Mouse (Mus musculus): ENCODE measurements at regions not wholly inside any gene's neighbourhood (a gene's known extent, or its start where the extent isn't known, plus 50 kb on each side); places are given as distances from the start of the nearest gene placed in this dataset.

GRCm38 (mm10) chr15:59833232-59833631 lies 183.2 kb downstream of the 4933412E24Rik start:
- no peak for DNase-seq

GRCm38 (mm10) chr15:59831481-59831880 lies 184.9 kb downstream of the 4933412E24Rik start:
- no peak for DNase-seq

- no peak for DNase-seq
These were observed 185.6 kb downstream of the 4933412E24Rik start for GRCm38 (mm10) chr15:59830553-59831462.

- DNase-seq: peak; percentile 76
These were observed 188.0 kb downstream of the 4933412E24Rik start for GRCm38 (mm10) chr15:59828421-59828820.

DNA sequence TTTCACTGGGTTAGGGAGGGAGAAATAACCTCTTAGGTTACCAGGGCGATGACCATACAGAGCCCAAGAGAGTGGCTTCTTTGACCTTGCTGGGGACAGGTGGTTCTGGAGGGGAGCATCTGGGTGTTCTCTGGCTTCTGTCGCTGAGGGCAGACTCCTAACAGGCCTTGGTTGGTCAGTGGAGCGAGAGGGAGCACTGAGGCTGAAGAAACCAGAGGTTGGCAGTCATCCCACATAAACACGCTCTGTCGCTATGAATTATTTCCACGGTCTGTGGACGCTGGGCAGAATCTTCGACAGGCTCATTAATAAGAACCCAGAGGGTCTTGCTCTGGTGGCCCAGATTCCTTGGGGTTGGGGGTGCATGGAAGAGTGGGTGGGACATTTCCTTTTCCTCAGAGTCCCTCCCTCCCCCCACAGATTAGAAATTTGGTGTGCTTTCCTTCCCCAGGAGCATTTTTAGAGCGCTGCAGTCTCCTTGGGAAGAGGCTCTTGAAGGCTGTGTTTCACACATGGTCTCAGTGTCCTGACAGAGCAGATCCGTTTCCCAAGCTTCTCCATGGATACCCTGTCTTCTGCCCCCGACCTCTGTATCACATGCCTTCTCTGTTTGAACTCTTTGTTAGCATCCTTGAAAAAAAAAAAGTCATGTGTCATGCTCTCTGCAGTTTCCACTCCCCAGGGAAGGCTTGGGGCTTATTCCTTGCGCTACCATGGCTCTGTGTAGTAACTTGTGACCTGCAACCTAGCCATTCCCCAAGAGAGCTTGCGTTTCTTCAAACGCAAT lies 190.1 kb downstream of the 4933412E24Rik start:
- no peak for DNase-seq

GRCm38 (mm10) chr15:59823921-59824320 lies 192.5 kb downstream of the 4933412E24Rik start:
- DNase-seq: no peak

DNA sequence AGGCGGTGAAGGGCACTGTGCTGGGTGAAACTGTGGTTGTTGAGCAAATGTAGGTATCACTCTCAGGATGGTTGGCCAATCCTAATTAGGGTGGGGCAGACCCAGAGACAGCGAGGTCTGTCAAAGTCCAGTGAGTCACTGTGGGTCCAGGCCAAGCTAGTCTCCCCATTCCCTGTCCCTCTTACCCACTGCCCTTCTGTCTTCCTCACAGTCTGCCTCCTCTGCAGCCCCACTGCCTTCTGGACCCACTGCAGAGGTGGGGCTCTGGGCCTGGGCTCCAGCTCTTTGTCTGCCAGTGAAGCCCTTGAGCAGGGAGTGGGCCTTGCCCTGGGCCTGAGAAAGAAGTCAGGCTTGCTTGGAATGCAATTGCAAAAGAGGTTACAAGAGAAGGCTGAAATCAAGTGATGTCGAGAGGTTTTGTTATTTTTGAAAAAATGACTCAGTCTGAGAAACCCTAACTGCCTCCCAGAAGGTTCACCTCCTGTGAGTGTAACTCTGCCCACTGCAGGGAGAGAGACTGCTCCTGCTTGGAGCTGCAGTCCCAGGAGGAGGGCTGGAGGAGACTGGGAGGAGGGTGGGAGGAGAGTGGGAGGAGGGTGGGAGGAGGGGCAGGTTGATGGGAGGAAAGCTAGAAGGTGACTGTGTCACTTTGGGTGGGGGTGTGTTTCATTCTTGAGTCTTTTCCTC lies 193.3 kb downstream of the 4933412E24Rik start:
- DNase-seq: no peak

GRCm38 (mm10) chr15:59820317-59820716 lies 196.1 kb downstream of the 4933412E24Rik start:
- peak; percentile 14 for DNase-seq

DNA sequence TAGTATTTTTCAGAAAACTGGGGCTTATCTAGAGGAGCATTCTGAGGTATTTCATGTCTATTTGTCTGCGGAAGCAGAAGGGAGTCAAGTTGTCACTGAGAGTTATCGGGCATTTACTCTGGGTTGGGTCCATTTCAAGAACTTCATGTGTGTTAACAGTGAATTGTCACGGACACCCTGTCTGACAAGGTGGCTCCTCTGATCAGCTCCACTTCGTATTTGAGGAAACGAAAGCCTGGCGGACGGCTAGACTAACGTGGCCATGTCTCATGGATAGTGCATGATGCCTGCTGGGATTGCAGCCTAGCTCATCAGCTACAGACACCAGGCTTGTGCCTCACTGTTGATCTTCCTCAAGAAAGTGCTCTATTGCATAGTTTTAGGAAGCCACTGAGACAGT lies 200.4 kb downstream of the 4933412E24Rik start:
- no peak for DNase-seq

GRCm38 (mm10) chr15:59811566-59811965 lies 204.8 kb downstream of the 4933412E24Rik start:
- no peak for DNase-seq

DNA sequence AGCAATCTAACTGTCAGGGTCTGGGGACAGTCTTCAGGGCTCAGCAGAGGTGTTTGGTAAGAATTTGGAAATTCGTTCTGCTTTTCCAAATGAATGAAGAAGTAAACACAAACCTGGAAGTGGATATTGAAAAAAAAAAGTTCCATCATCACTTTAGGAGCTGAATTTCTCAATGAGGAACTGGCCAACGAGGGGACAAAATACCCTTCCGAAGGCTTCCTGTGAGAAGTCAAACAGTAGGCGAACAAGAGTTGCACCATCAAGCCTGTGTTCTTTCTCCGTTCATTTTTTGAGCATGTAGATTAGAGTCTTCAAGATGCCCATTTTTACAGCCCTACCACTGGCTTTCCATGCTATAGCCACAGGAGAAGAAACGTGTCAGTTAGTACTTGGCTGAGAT lies 207.1 kb downstream of the 4933412E24Rik start:
- DNase-seq: no peak

DNA sequence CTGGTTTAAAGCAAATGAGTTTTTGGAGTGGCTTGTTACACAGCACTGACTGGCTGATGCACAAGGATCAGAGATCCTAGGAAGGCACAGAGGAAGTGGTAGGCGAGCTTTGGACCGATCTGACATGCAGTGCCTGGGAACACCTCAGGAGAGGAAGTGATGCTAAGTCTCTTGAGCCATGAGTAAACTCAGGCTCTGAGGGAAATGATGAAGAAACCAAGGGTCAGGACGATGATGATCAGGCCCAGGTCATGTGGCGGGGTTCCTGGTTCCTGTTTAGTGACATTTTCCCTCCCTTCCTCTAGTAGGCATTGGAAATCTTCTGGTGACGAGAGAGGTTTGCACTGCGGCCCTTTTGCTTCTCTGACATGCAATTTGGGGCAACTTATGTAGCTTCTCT lies 208.7 kb downstream of the 4933412E24Rik start:
- no peak for DNase-seq

DNA sequence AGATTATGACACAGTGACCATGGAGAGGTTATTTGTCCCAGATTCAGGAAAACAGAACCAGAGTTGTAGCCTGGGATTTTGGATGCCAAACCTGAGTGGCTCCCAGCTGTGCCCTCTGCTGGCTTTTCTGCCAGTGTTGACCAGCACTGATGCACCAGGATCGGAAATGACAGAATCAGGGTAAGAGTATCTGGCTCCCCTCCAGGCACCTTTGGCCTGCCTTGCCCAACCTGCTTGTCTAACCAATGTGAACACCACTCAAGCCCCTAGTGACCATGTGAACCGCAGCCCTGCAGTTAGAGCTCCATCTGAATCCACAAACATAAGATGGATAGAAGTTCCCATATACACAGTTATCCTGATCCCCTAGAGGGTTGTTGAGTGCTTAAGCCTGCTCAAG lies 210.6 kb downstream of the 4933412E24Rik start:
- no peak for DNase-seq

DNA sequence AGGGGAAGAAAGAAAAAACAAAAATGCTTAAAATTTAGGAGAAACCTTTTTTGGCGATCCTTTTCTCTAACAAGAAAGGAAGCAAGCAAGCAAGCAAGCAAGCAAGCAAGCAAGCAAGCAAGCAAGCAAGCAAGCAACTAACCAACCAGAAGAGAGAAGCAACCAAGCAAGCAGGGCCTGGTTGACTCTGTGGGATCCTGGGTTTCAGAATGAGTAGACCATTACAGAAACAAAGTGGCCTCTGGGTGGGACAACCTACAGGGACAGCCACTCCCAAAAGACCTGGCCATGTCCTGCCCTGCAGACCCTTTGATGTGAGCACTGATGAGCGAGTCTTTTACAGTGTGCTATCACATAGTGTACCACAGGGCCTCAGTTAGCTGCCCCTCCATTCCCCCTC lies 211.6 kb downstream of the 4933412E24Rik start:
- no peak for DNase-seq

- DNase-seq: no peak
These were observed 212.0 kb downstream of the 4933412E24Rik start for GRCm38 (mm10) chr15:59804394-59804793.

GRCm38 (mm10) chr15:59802276-59802675 lies 214.1 kb downstream of the 4933412E24Rik start:
- no peak for DNase-seq

- no peak for DNase-seq
These were observed 217.1 kb downstream of the 4933412E24Rik start for GRCm38 (mm10) chr15:59799124-59799815.

- DNase-seq: no peak
These were observed 217.9 kb downstream of the 4933412E24Rik start for GRCm38 (mm10) chr15:59798486-59798885.

- peak; percentile 53 for DNase-seq
These were observed 220.7 kb downstream of the 4933412E24Rik start for GRCm38 (mm10) chr15:59795717-59796116.

DNA sequence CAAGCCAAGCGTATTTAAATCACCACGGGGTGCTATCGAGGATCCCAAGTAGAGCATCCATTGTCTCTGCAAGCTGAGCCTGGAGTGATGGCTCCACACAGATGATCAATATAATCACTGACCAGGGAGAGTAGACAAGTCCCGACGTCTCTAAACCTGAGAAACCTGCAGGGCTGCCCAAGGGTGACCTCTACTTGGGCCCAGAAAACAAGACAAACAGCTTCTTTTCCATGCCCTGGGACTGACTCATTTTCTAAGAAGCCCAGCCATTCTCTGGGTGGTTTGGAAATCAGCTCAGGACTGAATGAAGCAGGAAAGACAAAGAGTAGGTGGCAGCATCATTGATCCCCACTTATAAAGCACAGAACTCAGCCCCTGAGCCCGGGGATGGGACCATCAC lies 221.5 kb downstream of the 4933412E24Rik start:
- no peak for DNase-seq

- no peak for DNase-seq
These were observed 229.5 kb downstream of the 4933412E24Rik start for GRCm38 (mm10) chr15:59786706-59787425.

DNA sequence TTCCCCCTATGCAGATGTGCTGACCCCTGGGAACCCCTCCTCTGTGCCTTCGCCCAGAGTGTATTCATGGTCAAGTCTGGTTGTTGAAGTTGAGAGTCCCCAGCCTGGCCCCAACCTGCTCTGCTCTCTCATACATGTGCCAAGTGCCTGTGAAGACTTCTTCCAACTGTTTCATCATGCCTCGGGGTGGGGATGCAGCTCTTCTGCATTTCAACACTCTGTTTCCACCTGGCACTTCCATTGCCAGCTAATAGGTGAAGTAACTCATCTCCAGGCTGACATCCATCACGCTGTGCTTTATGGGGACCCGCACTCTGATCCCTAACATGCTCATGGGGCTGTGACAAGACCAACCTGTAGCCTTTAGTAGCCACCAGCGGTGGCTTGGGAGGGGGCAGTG lies 230.4 kb downstream of the 4933412E24Rik start:
- no peak for DNase-seq
